Mouse (Mus musculus) heart, postnatal 10 days (tissue): ENCODE measurements at regions not wholly inside any gene's neighbourhood (a gene's known extent, or its start where the extent isn't known, plus 50 kb on each side); places are given as distances from the start of the nearest gene placed in this dataset.

Source experiments
- DNase-seq, 2 experiments: peaks; one replicate each; pipeline ENCODE4 v3.0.0; 2021
- intact Hi-C: fragments of 180-260 bp; cut with DNase I; formaldehyde crosslinking; loops from one replicate; pipeline ENCODE4 v1.15.1; 2025

GRCm38 (mm10) chr17:64229225-64229976 lies 102.3 kb downstream of the Pja2 start:
- DNase-seq: no peak
- intact Hi-C loops: loop anchor here (10.0 kb wide), 1 partner anchor 275 kb away; no protein-coding TSS in a partner anchor

- DNase-seq: peak; percentile 64 to 67
- intact Hi-C loops: no loop called here
These were observed 117.1 kb downstream of the Pja2 start for GRCm38 (mm10) chr17:64214599-64214998.

GRCm38 (mm10) chr17:64213251-64213650 lies 118.5 kb downstream of the Pja2 start:
- no peak for DNase-seq
- intact Hi-C loops: no loop called here

GRCm38 (mm10) chr17:64211281-64211680 lies 120.4 kb downstream of the Pja2 start:
- no peak for DNase-seq
- intact Hi-C loops: no loop called here

GRCm38 (mm10) chr17:64210366-64210765 lies 121.3 kb downstream of the Pja2 start:
- no peak for DNase-seq
- intact Hi-C loops: no loop called here

GRCm38 (mm10) chr17:64209640-64210039 lies 122.1 kb downstream of the Pja2 start:
- intact Hi-C loops: no loop called here
- no peak for DNase-seq

- intact Hi-C loops: no loop called here
These were observed 123.4 kb downstream of the Pja2 start for GRCm38 (mm10) chr17:64208152-64208855.

GRCm38 (mm10) chr17:64206196-64206718 lies 125.5 kb downstream of the Pja2 start:
- intact Hi-C loops: no loop called here
- DNase-seq: no peak

More at GRCm38 (mm10) chr17:64208152-64208855, 123.4 kb downstream of the Pja2 start:
- no peak for DNase-seq

- intact Hi-C loops: no loop called here
- DNase-seq: no peak
These were observed 128.1 kb downstream of the Pja2 start for GRCm38 (mm10) chr17:64203611-64204010.

GRCm38 (mm10) chr17:64202248-64202647 lies 129.5 kb downstream of the Pja2 start:
- no peak for DNase-seq
- intact Hi-C loops: no loop called here

GRCm38 (mm10) chr17:64201609-64202008 lies 130.1 kb downstream of the Pja2 start:
- DNase-seq: no peak
- intact Hi-C loops: no loop called here

- intact Hi-C loops: no loop called here
These were observed 131.4 kb downstream of the Pja2 start for GRCm38 (mm10) chr17:64200092-64200877.

GRCm38 (mm10) chr17:64199241-64199933 lies 132.3 kb downstream of the Pja2 start:
- no peak for DNase-seq
- intact Hi-C loops: no loop called here

More at GRCm38 (mm10) chr17:64200092-64200877, 131.4 kb downstream of the Pja2 start:
- no peak for DNase-seq

- DNase-seq: no peak
These were observed 135.3 kb downstream of the Pja2 start for GRCm38 (mm10) chr17:64196437-64196836.

GRCm38 (mm10) chr17:64193055-64193454 lies 138.7 kb downstream of the Pja2 start:
- intact Hi-C loops: no loop called here
- no peak for DNase-seq

More at GRCm38 (mm10) chr17:64196437-64196836, 135.3 kb downstream of the Pja2 start:
- intact Hi-C loops: no loop called here
